Mouse (Mus musculus): ENCODE results near the gene Nkd2. TPM values are rescaled to one million over a fixed set of nuclear protein-coding genes. Genes with fewer than 3 reads are reported as not detected.
A peak's percentile ranks its signal among the peaks of the same experiment; 100 is the strongest.

Gene Nkd2
- polyA plus RNA-seq, 1 experiment from 2014 or later: 7.6 TPM

DNA sequence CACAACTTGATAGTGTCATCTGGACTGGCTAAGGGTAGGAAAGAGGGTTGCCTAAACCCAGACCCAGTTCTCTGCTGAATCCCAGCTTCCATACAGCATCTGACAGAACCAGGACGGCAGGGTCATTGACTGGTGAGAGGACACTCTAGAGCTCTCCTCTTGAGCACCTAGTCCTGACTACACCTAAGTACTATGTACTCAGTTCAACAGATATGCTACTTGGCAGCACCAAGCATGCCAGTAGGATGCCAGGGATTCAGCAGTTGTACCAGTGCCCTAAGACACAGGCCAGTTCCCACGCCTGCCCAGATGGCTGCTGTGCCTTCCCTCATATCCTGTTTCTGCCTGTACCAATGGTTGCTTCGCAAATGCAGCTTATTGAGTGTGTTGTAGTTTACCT lies 34.5 kb downstream of the Nkd2 start:
- Histone ChIP-seq H3K27ac (no peak overlapping the region), H3K27me3 (no peaks in the 10 kb centered on the region), H3K9me3 (no peaks in the 10 kb centered on the region), H3K4me3 (replicated peaks) (no peak overlapping the region), H3K36me3 (peaks cover 80% of the 10 kb centered on the region), H3K4me1 (replicated peaks) (no peaks in the 10 kb centered on the region), H3K9ac (replicated peaks) (no peak overlapping the region), H3K4me2 (replicated peaks) (no peak overlapping the region)
- 93% methylated on average over 3 of the region's 3 CpGs for WGBS
- ATAC-seq: no peak

DNA sequence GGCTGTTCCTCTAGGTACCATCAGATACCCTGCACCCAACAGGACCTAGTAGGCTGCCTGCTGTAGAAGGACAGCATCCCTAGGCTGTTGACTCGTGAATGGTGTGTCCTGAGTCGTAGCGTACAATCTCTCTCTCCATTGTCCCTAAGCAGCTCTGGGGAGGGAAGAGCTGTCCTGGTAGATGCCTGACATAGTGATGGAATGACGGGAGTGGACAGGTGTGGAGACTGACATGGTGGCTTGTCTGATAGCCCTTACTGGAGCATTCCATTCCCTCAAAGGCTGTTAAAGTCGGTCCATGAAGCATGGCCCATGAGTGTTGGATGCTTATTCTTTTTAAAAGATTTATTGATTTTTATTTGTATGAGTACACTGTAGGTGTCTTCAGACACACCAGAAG lies 42.5 kb downstream of the Nkd2 start:
- Histone ChIP-seq H3K27ac (no peak overlapping the region), H3K9ac (replicated peaks) (no peak overlapping the region), H3K9me3 (no peaks in the 10 kb centered on the region), H3K4me1 (replicated peaks) (no peaks in the 10 kb centered on the region), H3K36me3 (peaks cover 85% of the 10 kb centered on the region), H3K4me2 (replicated peaks) (no peak overlapping the region), H3K4me3 (replicated peaks) (no peak overlapping the region), H3K27me3 (no peaks in the 10 kb centered on the region)
- 95% methylated on average over 5 of the region's 5 CpGs for WGBS
- no peak for ATAC-seq

DNA sequence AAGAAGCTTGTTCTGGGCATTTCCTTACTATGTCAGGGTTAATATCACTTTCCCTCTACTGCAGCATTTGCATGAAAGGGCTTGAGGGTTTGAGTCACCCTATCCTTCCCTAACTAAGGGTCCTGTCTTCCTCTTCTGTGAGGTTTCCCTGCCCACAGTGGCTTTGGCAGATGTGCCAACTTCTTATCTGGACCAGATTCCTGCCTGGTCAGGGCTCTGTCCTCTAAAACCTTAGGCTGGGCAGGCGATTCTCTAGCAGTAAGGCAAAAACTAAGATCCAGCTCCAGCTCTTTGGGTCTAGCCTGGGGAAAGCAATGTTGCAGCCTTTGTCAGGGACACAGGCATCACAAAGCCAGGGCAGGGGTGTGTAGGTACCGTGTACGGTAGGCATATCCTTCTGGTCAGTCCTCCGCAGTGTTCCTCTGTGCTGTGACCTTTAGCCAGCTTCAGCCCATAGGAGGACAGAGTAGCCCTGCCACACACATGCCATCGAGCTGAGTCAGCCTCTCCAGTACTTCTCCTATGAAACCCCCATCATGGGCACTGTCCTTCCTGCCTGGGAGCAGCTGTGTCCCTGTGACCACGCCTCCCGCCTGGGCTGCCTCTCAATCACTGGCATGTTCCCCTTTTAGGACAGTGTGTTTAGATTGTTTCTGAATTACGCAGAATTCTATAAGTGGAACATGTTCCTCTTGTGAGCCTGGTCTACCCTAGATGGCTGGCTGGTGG lies 43.8 kb downstream of the Nkd2 start:
- Histone ChIP-seq H3K27me3 (no peaks in the 10 kb centered on the region), H3K27ac (no peak overlapping the region), H3K9ac (replicated peaks) (no peak overlapping the region), H3K9me3 (no peaks in the 10 kb centered on the region), H3K36me3 (peaks cover 85% of the 10 kb centered on the region), H3K4me1 (replicated peaks) (no peaks in the 10 kb centered on the region), H3K4me3 (replicated peaks) (no peak overlapping the region), H3K4me2 (replicated peaks) (no peak overlapping the region)
- no peak for ATAC-seq
- 93% methylated on average over 8 of the region's 8 CpGs for WGBS

DNA sequence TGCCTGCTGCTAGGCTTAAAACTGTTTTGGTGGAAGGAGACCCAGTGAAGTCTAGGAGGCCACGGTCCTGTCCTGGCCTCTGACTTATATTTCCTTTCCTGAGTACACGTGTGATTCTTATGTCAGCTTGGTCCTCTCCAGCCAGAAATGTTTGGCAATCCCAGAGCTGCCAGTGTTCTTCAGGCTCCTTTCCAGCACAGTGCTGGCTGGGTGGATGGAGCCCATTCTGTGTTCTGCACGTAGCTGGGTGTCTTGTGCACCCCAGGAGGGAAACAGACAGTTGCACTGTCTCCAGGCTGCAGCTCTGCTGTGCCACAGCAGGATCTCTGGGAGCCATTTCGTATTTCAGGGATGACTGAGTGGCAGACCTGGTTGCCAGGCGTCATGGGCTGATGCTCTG lies 48.3 kb downstream of the Nkd2 start:
- no peak overlapping the region for H3K4me3 ChIP-seq (replicated peaks)
- 92% methylated on average over 5 of the region's 5 CpGs for WGBS
- H3K4me2 ChIP-seq (replicated peaks): no peak overlapping the region
- peaks cover 92% of the 10 kb centered on the region for H3K36me3 ChIP-seq
- H3K9ac ChIP-seq (replicated peaks): no peak overlapping the region
- no peaks in the 10 kb centered on the region for H3K27me3 ChIP-seq
- H3K4me1 ChIP-seq (replicated peaks): no peaks in the 10 kb centered on the region
- no peak overlapping the region for H3K27ac ChIP-seq
- ATAC-seq: no peak
- no peaks in the 10 kb centered on the region for H3K9me3 ChIP-seq

DNA sequence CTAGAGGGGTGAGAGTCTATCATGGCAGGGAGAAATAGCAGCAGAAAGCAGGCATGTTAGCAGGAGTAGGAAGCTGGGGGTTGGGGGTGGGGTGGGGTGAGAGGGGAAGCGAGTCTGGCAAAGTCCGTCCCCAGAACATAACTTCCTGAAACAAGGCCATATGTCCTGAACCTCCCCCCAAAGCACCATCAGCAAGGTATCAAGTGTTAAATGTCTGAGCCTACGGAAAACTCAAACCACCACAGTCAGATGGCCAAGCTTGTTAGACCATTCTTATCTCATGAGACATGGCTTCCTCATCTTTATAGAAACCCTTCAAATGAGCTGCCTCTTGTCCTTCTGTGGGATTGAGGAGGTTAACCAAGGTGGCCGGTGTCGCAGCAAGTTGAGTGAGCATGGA lies 54.3 kb downstream of the Nkd2 start:
- WGBS: 93% methylated on average over 5 of the region's 5 CpGs
- H3K9me3 ChIP-seq: no peaks in the 10 kb centered on the region
- no peaks in the 10 kb centered on the region for H3K4me1 ChIP-seq (replicated peaks)
- H3K27me3 ChIP-seq: no peaks in the 10 kb centered on the region
- H3K4me2 ChIP-seq (replicated peaks): no peak overlapping the region
- no peak for ATAC-seq
- no peak overlapping the region for H3K4me3 ChIP-seq (replicated peaks)
- H3K9ac ChIP-seq (replicated peaks): no peak overlapping the region
- H3K36me3 ChIP-seq: peaks cover 88% of the 10 kb centered on the region
- H3K27ac ChIP-seq: no peak overlapping the region

DNA sequence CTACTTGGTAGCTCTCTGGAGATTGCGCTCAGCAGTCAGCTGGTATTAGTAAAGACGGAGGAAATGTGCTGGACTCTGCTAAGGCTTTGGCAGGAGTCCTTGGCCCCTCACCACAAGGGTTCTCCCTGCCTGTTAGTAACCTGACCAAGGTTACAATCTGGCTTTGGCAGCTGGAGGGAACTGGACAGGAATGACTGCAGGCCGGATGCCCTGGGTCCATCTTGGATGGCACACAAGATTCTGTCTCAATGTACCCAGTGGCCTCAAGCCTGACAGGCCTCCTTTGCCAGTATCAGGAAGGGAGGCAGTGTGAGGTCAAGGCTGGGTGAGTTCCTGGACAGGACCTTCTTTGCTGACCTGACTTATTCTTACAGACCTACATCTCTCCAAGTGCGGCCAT lies 55.3 kb downstream of the Nkd2 start:
- Histone ChIP-seq H3K36me3 (peaks cover 80% of the 10 kb centered on the region), H3K27ac (no peak overlapping the region)
- 98% methylated on average over 4 of the region's 4 CpGs for WGBS

DNA sequence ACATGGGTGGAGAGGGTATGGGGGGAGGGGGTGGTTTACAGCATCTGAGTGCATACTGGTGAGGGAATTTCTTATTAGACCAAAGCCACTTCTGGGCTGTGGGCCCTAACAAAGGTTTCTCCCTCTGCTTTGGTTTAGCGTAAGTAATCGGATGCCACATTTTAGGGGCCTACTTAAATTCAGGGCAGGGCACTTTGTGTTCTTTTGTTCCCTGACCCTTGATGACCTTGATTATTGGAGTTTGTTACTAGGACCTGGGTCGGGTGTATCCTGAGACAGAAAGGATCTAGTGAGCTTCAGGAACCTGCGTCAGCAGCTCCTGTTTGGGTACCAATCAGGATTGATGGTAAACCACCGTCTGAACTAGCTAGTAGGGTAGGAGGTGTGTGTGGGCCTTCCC lies 64.9 kb downstream of the Nkd2 start:
- no peak for ATAC-seq
- Histone ChIP-seq H3K4me3 (replicated peaks) (no peak overlapping the region), H3K36me3 (peaks cover 29% of the 10 kb centered on the region), H3K4me1 (replicated peaks) (peaks cover 5% of the 10 kb centered on the region), H3K4me2 (replicated peaks) (no peak overlapping the region), H3K9me3 (no peaks in the 10 kb centered on the region), H3K27me3 (no peaks in the 10 kb centered on the region), H3K27ac (no peak overlapping the region), H3K9ac (replicated peaks) (no peak overlapping the region)
- 36% methylated on average over 5 of the region's 5 CpGs for WGBS

More for the DNA sequence above, 55.3 kb downstream of the Nkd2 start:
- ATAC-seq: no peak
- no peak overlapping the region for H3K4me3 ChIP-seq (replicated peaks)
- H3K4me2 ChIP-seq (replicated peaks): no peak overlapping the region
- no peak overlapping the region for H3K9ac ChIP-seq (replicated peaks)
- H3K4me1 ChIP-seq (replicated peaks): no peaks in the 10 kb centered on the region
- H3K9me3 ChIP-seq: no peaks in the 10 kb centered on the region
- no peaks in the 10 kb centered on the region for H3K27me3 ChIP-seq

DNA sequence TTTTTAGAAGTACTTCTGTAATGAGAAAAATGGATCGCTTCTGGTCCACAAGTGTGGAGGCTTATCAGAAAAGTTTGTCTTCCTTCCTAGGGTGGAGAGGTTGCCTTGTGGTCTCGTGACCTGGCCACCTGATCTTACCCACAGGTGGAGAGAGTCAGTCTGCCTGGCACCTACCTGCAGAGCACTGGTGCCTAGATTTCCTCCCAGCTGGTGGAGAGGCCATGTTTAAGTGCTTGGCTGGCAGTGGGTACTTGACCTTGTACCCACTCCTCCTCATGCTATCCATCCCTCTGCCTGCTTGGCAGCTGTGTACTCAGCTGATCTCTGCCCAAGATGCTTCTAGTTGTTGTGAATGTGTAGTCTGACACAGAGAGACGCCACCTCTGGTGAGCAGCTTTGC lies 69.9 kb downstream of the Nkd2 start:
- WGBS: 92% methylated on average over 3 of the region's 3 CpGs

DNA sequence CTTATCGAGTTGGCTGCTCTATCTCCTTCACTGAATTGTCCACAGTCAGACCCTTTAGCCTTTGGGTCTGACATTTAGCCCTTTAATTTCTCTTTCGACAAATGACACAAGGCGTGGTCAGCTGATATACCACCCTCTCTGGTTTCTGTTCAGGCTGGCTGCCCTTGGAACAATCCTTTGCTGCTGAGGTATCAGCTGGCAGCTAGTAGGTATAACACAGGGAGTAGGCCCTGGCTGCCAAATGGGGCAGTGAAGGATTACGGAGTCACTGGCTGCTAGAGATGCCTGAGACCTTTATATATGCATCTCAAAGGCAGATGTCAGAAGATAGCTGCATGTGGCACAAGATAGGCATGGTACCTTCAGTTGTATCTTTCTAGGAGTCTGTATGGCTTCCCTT lies 71.6 kb downstream of the Nkd2 start:
- Histone ChIP-seq H3K27ac (no peak overlapping the region), H3K4me1 (replicated peaks) (no peaks in the 10 kb centered on the region; the same call in 1 of the 2 replicates), H3K9ac (replicated peaks) (no peak overlapping the region), H3K4me2 (replicated peaks) (no peak overlapping the region), H3K36me3 (no peaks in the 10 kb centered on the region), H3K27me3 (no peaks in the 10 kb centered on the region), H3K9me3 (no peaks in the 10 kb centered on the region), H3K4me3 (replicated peaks) (no peak overlapping the region)
- no peak for ATAC-seq
- 89% methylated on average over 4 of the region's 4 CpGs for WGBS

More for the DNA sequence above, 69.9 kb downstream of the Nkd2 start:
- Histone ChIP-seq H3K27me3 (no peaks in the 10 kb centered on the region), H3K9me3 (no peaks in the 10 kb centered on the region), H3K27ac (no peak overlapping the region), H3K36me3 (no peaks in the 10 kb centered on the region), H3K4me1 (replicated peaks) (peaks cover 5% of the 10 kb centered on the region), H3K4me2 (replicated peaks) (no peak overlapping the region), H3K4me3 (replicated peaks) (no peak overlapping the region), H3K9ac (replicated peaks) (no peak overlapping the region)
- no peak for ATAC-seq

DNA sequence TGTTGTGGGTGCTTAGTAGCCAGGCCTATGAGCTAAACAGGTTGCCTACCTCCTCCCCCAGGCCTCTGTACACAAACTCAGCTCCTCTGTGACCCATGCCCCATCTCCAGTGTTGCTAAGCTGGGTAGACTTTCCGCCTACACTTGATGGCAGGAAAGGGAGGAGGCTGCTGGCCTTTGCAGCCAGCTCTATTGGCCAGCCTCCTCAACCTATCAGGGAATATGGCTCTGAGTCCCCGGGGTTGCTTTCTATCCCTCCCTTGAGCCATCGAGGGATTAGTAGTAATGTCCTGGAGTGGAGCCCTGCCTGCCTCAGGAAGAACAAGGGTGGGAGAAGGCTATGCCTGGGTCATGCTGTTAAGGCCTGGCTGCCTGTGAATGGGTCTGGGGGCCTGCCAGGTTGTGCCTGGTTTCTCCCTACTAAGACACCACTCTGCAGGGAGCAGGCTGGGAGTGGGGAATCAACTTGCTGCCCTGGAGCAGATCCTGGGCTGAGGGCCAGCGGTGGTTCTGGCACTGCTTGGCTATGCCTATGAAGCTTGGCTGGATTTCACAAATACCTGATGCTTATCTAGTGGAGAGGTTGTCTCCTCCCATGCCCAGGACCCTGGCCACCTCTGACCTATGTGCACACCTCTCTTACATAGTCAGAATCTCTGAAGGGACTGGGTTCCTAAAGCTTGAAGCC lies 73.8 kb downstream of the Nkd2 start:
- no peak overlapping the region for H3K4me2 ChIP-seq (replicated peaks)
- H3K4me1 ChIP-seq (replicated peaks): no peaks in the 10 kb centered on the region; the same call in 1 of the 2 replicates
- ATAC-seq: peak; percentile 10; the same call in 1 of the 2 replicates
- H3K27me3 ChIP-seq: no peaks in the 10 kb centered on the region
- no peak overlapping the region for H3K9ac ChIP-seq (replicated peaks)
- no peak overlapping the region for H3K4me3 ChIP-seq (replicated peaks)
- H3K9me3 ChIP-seq: no peaks in the 10 kb centered on the region
- 52% methylated on average over 4 of the region's 4 CpGs for WGBS
- no peak overlapping the region for H3K27ac ChIP-seq
- no peaks in the 10 kb centered on the region for H3K36me3 ChIP-seq

DNA sequence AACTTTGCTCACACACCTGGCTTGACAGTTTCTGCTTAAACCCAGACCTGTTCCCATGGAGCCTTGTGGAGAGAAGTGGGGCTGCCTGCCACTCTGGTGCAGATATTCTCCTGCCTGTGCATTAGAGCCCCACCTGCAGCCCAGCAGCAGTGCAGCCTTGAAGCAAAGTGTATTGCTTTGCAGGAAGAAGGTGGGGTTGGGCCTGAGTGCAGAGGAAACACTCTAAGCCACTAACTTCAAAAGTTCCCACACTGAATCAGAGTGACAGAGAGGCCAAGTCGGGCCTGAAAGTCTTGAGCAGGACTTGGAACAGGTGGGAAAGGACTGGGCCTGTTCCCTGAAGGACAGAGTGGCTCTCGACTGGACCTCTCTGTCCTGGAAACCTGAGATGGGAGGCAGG lies 74.8 kb downstream of the Nkd2 start:
- Histone ChIP-seq H3K4me1 (replicated peaks) (peaks cover 7% of the 10 kb centered on the region; the same call in 1 of the 2 replicates), H3K27me3 (no peaks in the 10 kb centered on the region), H3K27ac (no peak overlapping the region), H3K4me3 (replicated peaks) (no peak overlapping the region), H3K9ac (replicated peaks) (no peak overlapping the region), H3K4me2 (replicated peaks) (no peak overlapping the region), H3K9me3 (no peaks in the 10 kb centered on the region), H3K36me3 (no peaks in the 10 kb centered on the region)
- no peak for ATAC-seq
- 74% methylated on average over 2 of the region's 2 CpGs for WGBS

DNA sequence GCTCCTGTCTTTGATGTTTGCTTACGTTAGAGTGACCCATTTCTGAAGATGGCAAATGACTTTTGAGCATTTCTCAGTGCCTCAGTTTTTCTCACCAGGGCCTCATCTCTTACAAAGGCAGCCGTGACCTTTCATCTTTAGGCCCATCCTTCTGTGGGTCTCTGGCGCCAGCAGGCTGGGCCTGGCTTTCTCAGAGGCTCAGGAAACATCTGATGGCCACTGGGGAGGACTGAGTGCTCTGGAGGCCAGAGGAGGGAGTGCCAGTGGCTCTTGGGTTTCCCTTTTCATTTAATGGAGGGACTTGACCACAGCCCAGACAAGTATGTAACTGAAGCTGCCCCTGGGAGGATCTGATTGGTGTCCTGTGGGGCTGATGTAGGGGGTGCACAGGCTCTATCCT lies 76.3 kb downstream of the Nkd2 start:
- Histone ChIP-seq H3K4me3 (replicated peaks) (no peak overlapping the region), H3K4me1 (replicated peaks) (peaks cover 20% of the 10 kb centered on the region), H3K27me3 (no peaks in the 10 kb centered on the region), H3K9ac (replicated peaks) (no peak overlapping the region), H3K27ac (no peak overlapping the region), H3K9me3 (no peaks in the 10 kb centered on the region), H3K4me2 (replicated peaks) (no peak overlapping the region), H3K36me3 (no peaks in the 10 kb centered on the region)
- ATAC-seq: no peak
- WGBS: 62% methylated on average over 3 of the region's 3 CpGs
